Mouse (Mus musculus): ENCODE measurements around the gene Rrnad1. TPM values are rescaled to one million over a fixed set of nuclear protein-coding genes. Genes with fewer than 3 reads are reported as not detected.

Rrnad1 gene
- total RNA-seq, 1 experiment from 2014 or later: 15.7 TPM

DNA sequence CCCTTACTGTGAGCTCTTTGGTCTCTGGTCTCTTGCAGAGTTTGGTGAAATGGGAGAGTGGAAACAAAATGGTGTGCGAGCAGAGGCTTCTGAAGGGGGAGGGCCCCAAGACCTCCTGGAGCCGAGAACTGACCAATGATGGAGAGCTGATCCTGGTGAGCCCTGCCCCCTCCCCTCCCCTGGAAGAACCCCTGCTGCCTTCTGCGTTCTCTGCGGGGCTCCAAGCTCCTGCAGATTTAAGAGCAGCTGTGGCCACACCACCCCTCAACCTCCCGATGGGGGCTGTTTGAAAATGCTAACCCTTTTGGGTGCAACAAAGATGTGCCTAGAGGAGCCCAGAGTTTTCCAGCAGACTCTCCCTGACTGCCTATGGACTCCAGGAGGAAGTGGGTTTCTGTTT, 21.9 kb upstream of the Rrnad1 start:
- ATAC-seq (replicated peaks in 1 of 2; ENCODE audit: insufficient read depth in 1 of 2, low FRiP score in 2 of 2, low TSS enrichment in 1 of 2, low read depth in 1 of 2, poor library complexity in 2 of 2, severe bottlenecking in 2 of 2): no peak

DNA sequence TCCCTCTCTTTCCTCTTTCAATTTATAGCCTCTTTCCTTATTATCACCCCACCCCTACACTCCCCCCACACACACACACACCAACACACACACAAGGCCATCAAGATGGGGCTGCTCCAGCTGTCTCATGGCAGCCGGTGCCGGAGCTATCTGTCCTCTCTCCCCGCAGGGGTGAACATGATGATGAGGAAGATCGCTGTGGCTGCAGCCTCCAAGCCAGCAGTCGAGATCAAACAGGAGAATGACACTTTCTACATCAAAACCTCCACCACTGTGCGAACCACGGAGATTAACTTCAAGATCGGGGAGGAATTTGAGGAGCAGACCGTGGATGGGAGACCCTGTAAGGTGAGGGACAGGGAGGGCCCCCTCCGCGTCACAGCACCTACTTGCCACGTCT, 21.4 kb upstream of the Rrnad1 start:
- no peak for ATAC-seq (replicated peaks in 1 of 2; ENCODE audit: insufficient read depth in 1 of 2, low FRiP score in 2 of 2, low TSS enrichment in 1 of 2, low read depth in 1 of 2, poor library complexity in 2 of 2, severe bottlenecking in 2 of 2)

DNA sequence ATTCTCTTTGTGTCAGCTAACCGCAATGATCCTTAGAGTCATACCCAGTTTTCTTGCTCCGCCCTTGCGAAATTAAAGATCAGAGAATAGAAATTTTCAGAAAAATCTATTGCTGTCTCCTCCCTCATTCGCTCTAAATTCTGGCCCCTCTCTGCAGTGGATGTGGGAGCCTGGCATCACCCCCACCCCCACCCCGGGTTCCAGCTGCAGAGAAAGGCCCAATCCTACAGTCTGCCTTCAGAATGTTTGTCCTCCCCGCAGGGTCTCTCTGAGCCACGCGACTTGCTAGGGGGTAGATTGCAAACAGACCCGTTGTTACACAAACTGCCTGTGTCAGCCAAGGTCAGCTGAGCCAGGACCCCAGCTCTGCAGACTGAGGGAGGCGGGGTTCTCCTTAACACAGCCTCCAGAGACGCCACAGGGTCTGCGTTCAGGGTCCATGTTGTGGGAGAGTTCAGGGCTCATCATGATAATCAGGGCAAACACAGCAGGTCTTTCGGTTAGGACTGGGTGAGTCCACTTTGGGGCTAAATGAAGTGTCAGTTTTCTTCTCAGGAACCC, 19.5 kb upstream of the Rrnad1 start:
- no peak for ATAC-seq (replicated peaks in 1 of 2; ENCODE audit: insufficient read depth in 1 of 2, low FRiP score in 2 of 2, low TSS enrichment in 1 of 2, low read depth in 1 of 2, poor library complexity in 2 of 2, severe bottlenecking in 2 of 2)

DNA sequence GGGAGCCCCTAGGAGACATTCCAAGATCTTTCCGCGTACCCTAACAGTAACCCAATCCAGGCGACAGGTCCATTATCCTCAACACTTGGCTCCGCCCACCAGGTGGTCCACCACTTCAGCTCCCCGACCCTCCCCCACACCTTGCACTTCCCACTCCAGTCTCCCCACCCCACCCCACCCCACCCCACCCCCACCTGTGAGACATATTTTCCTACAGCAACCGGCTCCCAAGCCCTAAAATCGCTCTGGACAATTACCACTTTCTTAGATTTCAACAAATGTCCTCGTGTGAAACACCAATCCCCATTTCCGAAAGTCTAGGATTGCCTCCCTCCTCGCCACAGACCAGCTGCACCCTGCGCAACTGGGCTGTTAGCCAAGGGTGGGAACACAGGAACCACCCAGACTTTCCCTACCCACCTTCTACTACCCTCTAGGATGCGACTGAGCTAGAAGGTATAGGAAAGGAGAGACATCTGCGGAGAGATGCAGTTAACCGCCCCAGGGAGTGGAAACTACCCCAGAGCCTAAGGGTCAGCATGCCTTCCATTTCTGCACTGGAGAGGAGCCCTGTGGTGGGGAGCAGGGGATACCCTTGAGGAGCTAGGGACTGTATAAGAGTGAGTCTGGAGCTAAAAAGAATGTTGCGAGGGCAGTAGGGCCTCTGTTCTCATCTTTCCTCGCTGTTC, 18.9 kb upstream of the Rrnad1 start:
- no peak for ATAC-seq (replicated peaks in 1 of 2; ENCODE audit: insufficient read depth in 1 of 2, low FRiP score in 2 of 2, low TSS enrichment in 1 of 2, low read depth in 1 of 2, poor library complexity in 2 of 2, severe bottlenecking in 2 of 2)

DNA sequence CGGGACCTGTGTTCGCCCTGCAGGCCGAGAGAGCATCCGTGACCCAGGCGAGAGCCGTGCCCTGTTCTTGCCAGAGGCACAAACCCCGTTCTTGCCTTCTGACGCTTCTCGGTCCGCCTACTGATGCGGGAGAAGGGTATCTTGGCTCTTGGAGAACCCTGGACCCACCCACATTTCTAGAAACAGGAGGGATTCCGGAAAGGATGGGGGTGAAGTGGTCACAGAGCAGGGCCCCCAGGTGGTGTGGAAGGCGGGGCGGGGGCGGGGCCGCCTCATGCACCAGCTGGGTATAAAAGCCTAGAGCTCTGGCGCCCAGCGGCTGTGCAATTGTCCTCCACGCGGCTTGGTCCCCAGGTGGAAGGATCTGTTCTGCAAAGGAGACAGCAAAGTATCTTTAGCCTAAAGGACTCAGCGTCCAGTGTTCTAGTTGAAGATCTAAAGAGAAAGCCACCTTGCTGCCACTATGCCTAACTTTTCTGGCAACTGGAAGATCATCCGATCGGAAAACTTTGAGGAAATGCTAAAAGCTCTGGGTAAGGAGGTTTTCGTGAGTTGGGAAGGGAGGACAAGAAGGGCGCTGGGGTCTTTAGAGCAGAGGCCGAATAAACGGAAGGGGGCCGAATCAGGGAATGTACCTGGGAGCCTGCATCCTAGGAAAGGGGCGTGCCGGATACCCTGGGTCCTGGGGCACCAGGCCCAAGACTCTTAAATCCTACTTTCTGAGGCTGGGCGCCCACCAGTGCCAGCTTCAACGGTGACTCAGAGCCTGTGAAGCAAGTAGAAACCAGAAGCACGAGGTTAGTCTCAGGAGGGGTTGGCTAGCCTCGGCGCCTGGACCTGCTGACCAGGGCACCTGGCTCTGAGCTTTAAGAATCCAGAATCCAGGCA, 18.1 kb upstream of the Rrnad1 start, which contains the start of gene Crabp2:
Gene Crabp2 (plus strand): TSS at position 289 of the 888 bp plus-strand sequence.
- 0 out of 4 replicates have a peak, but pooled peaks of 1 of the 2 experiments have one; percentile 22 for ATAC-seq (replicated peaks in 1 of 2; ENCODE audit: insufficient read depth in 1 of 2, low FRiP score in 2 of 2, low TSS enrichment in 1 of 2, low read depth in 1 of 2, poor library complexity in 2 of 2, severe bottlenecking in 2 of 2)

DNA sequence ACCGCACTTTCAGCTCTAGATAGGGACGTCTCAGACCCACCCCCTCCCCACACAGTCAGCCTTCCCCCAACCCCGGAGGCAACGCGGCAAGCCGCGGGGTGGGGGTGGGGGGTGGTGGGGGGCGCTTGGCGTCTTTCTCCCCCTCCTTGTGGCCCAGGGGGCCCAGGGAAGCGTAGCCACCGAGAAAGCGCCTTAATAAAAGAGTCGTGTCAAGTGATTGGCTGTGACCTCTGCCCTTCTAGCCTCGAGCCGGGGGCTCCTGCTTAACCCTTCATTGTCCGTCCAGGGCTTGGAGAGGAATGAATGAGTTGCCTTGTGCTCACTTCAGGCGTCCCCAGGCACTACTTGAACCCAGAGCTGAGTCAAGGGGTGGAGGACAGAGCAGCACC, 17.3 kb upstream of the Rrnad1 start:
- no peak for ATAC-seq (replicated peaks in 1 of 2; ENCODE audit: insufficient read depth in 1 of 2, low FRiP score in 2 of 2, low TSS enrichment in 1 of 2, low read depth in 1 of 2, poor library complexity in 2 of 2, severe bottlenecking in 2 of 2)

DNA sequence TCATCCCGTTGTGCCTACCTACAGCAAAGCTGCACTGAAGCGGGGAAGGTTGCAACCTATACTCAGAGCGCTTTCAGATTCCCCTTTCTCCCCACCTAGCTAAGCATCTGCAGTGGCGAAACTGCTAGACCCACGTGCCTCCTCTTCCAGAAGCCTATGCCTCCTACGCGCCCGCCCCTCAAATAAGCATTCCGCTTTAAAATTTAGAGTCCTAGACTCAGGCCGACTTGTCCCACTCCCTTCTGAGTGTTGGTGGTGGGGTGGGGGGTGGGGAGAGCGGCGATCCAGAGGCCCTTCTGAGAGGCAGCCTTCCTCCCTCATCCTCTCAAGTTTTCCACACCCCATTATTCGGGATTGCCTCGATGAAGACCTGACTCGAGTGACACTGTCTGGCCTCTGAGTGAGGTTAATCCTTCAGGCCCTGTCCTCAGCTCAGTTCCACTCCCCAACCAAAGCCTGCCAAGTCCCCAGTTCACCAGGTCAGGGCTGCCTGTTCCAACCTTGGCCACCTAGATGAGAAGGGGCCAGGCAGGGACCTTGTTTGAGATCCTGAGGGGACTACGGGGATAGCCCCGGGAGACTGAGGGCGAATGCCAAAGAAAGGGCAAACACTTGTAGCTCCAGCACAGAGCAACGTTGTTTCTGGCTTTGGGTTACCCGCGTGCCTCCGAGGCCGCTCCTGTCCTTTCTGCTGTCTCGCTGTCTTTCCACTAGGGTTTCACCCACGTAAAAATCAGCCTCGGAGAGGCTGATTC, 16.7 kb upstream of the Rrnad1 start:
- ATAC-seq (replicated peaks in 1 of 2; ENCODE audit: insufficient read depth in 1 of 2, low FRiP score in 2 of 2, low TSS enrichment in 1 of 2, low read depth in 1 of 2, poor library complexity in 2 of 2, severe bottlenecking in 2 of 2): no peak

DNA sequence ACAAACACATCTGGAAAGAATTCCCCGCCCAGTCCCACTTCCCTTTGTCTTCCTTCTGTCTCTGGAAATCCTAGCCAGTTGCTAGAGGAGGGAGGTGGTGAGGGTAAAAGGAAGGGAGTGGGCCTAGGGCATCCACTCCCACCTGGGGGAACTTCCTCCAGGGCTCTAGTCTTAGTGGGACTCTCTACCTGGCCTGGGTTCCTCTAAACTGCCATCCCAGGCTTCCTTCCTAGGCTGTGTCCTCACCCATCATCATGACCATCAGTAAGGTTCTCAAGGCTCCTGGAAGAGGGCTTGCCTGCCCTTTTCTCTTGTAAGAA, 16.0 kb upstream of the Rrnad1 start:
- no peak for ATAC-seq (replicated peaks in 1 of 2; ENCODE audit: insufficient read depth in 1 of 2, low FRiP score in 2 of 2, low TSS enrichment in 1 of 2, low read depth in 1 of 2, poor library complexity in 2 of 2, severe bottlenecking in 2 of 2)

DNA sequence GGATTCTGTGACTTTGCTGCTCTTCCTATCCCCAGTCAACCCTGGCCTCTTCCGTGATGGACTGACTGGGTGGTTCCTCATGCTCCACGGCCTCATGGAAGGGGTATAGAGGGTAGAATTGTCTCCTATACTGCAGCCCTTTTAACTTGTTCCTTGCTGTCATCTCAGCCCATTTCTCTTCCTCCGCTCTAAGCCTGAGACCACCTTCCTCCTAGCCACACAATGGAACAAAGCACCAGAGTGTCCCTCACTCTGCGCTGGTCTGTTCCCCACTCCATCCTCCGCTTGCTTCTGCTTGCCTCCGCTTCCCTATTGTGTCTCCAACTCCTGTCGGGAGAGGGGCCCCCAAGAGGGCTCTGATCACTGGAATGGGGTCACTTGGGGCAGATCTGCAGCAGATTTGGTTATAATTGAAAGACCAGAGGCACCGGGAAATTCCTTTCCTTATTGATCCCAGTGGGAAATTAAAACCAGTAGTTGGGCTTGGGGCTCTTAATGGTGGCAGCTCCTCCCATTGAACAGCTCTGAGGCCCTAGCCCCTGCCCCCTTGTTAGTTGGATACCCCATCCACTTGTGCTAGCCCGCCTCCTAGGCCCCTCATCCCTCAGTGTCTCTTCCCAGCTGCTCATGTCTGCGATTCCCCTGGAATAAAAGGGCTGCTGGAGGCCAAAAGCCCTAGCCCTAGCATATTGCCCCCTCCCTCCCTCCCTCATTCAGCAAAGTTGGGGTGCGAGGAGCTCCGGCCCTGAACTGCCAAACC, 15.4 kb upstream of the Rrnad1 start:
- ATAC-seq (replicated peaks in 1 of 2; ENCODE audit: insufficient read depth in 1 of 2, low FRiP score in 2 of 2, low TSS enrichment in 1 of 2, low read depth in 1 of 2, poor library complexity in 2 of 2, severe bottlenecking in 2 of 2): no peak

DNA sequence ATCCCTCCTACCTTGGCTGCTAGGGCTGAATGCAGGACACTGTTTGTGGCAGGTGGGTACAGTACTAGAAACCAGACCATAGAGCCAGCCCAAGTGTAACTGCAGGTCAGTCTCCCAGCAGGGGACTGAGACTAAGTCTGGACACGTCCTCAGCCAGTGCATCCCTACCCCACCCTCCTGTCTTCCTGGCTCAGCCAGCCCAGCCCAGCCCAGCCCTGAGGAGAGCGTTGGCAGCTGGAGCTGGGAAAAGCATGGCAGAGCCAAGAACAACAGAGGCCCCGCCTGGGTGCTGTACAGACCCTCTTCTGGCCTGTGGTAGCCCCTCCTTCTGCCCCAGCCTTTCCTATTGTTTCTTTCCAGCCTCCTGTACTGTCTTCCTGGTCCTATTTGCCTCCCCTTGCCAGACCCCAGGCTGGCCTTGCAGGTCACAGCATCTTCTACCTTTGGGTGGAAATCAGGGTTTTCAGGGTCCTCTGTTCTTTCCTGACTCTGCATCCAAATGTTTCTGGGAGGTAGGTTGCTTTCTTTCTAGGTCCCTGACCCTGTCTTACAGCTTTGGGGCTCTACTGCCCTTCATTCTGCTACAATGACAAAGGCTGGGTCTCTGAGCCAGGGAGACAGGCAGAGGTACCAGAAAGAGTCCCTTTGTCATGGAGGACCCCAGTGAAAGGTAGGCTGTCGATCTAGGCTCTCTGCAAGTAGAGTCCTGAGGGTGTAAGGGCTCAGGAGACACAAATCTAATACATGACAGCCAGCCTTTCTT, 14.5 kb upstream of the Rrnad1 start:
- ATAC-seq (replicated peaks in 1 of 2; ENCODE audit: insufficient read depth in 1 of 2, low FRiP score in 2 of 2, low TSS enrichment in 1 of 2, low read depth in 1 of 2, poor library complexity in 2 of 2, severe bottlenecking in 2 of 2): no peak

DNA sequence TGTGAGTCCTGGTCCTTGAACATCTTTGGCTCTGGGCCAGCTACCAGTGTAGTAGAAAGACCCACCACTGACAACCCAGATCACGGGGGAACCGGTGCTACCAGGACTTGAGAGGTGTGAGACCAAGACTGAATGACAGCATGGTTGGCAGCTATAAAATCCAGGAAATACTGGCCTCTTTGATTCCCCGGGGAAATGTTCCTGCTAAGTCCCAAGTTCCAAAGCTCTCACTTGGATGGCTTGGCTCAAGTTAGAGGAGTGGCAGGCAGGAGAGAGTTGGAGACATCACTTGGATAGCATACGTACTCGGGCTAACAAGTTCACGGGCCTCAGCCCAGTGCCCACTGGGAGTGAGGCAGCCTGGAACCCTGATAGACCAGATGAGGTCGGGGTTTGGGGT, 13.1 kb upstream of the Rrnad1 start:
- no peak for ATAC-seq (replicated peaks in 1 of 2; ENCODE audit: insufficient read depth in 1 of 2, low FRiP score in 2 of 2, low TSS enrichment in 1 of 2, low read depth in 1 of 2, poor library complexity in 2 of 2, severe bottlenecking in 2 of 2)

DNA sequence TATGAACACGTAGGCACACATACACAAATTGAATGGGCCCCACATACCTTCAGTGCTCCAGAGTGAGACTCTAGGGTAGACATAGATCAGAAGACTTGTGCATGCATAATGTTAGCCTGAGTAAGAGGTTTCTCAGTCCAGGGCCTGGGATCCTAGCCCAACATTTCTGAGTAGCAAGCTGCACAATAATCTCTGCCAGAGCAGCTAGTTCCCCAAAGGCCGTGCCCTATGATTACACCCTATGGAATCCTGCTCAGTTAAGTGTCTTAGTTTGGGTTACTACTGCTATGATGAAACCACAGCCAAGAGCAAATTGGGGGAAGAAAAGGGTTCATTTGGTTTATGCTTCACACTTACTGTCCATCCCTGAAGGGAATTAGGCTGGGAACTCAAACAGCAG, 12.0 kb upstream of the Rrnad1 start:
- no peak for ATAC-seq (replicated peaks in 1 of 2; ENCODE audit: insufficient read depth in 1 of 2, low FRiP score in 2 of 2, low TSS enrichment in 1 of 2, low read depth in 1 of 2, poor library complexity in 2 of 2, severe bottlenecking in 2 of 2)

DNA sequence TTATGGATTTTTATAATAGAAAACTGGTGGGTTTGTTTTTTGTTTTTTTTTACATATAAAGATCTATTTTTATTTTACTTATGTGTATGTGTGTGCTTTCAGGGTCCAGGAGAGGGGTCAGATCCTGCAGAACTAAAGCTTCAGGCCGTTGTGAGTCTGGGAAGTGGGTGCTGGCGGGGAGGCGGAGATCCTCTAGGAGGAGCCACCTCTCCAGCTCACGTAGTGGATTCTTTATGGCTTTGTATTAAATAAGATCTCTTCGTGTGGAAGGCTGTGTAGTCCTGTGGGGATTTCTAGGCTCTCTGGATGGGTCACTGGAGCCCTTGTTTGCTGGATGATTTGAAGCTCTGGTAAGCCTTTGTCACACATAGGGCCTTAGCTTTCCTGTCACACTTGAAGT, 10.1 kb upstream of the Rrnad1 start:
- ATAC-seq (replicated peaks in 1 of 2; ENCODE audit: insufficient read depth in 1 of 2, low FRiP score in 2 of 2, low TSS enrichment in 1 of 2, low read depth in 1 of 2, poor library complexity in 2 of 2, severe bottlenecking in 2 of 2): no peak

DNA sequence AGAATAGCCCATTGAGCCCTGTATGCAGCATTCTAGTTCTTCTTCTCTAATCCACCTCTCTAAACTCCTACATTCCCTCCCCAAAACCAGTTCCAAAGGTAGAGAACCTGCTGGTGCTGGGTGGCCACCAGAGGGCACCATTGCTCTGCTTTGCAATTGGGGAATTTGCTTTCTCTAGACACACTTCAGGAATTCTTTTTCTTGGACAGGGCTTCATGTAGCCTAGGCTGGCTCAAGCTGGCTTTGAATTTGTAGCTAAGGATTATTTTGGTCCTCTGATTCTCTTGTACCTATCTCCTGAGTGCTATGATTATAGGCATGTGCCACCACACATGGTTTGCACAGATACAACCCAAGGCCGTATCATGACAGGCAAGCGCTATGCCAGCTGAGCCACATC, 5.3 kb upstream of the Rrnad1 start:
- peak; percentile 57 to 62; a peak in 2 of 4 replicates for ATAC-seq (replicated peaks in 1 of 2; ENCODE audit: insufficient read depth in 1 of 2, low FRiP score in 2 of 2, low TSS enrichment in 1 of 2, low read depth in 1 of 2, poor library complexity in 2 of 2, severe bottlenecking in 2 of 2)

DNA sequence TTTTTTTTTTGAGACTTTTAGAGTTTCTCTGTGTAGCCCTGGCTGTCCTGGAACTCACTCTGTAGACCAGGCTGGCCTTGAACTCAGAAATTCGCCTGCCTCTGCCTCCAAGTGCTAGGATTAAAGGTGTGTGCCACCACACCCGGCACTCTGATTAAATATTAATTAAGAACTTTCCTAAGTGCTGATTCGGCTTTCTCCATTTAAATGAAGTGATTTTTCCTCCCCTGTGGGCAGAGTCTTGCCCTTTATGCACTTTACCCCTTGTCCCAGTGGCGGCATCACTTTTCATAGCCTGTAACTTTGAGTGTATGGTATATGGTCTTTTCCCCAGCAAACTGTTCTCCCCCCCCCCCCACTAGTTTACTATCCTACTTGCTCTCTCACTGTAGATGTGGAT, 4.7 kb upstream of the Rrnad1 start:
- no peak for ATAC-seq (replicated peaks in 1 of 2; ENCODE audit: insufficient read depth in 1 of 2, low FRiP score in 2 of 2, low TSS enrichment in 1 of 2, low read depth in 1 of 2, poor library complexity in 2 of 2, severe bottlenecking in 2 of 2)

DNA sequence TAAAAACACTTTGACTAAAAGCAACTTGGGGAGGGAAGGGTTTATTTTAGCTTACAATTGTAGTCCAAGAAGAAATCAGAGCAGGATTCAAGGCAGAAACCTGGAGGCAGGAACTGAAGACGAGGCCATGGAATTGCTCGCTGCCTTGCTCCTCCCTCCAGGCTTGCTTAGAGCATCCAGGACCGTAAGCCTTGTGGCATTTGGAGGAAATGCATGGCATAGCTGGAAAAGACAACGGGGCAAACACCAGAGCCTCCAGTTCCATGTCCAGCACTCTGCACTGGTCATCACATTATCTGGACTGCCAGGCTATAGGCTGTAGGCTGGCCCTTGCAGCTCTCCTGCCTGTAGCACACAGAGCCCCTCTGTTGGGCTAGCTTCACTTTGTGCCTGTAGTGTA, 4.0 kb upstream of the Rrnad1 start:
- no peak for ATAC-seq (replicated peaks in 1 of 2; ENCODE audit: insufficient read depth in 1 of 2, low FRiP score in 2 of 2, low TSS enrichment in 1 of 2, low read depth in 1 of 2, poor library complexity in 2 of 2, severe bottlenecking in 2 of 2)

DNA sequence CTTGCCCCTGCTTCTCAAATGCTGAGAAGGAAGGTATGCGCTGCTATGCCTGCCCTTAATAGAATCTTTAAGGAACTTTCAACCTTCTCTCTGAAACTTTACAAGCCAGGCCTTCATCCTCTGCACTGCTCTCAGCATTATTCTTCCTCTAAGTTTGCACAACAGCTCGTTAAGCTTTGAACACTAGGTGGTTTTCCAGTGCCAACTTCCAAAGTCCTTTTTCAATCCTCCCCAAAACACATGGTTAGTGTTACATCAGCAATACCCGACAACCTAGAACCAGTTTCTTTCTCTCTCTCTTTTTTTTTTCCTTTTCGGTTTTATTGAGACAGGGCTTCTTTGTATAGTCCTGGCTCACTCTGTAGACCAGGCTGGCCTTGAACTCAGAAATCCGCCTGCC, 3.5 kb upstream of the Rrnad1 start:
- no peak for ATAC-seq (replicated peaks in 1 of 2; ENCODE audit: insufficient read depth in 1 of 2, low FRiP score in 2 of 2, low TSS enrichment in 1 of 2, low read depth in 1 of 2, poor library complexity in 2 of 2, severe bottlenecking in 2 of 2)

Measured in hematopoietic stem cell, adult 5-6 weeks (primary cell).